Mouse (Mus musculus): ENCODE data around the gene Olfr743.
"Not testable (repeated sequence)": the region's sequence is repeated elsewhere in the genome, so short reads cannot be mapped to it uniquely, and the experiment has no call there.

Olfr743 gene

GRCm38 (mm10) chr14:50521539-50521938, at the start of gene Olfr743:
TSS of gene Olfr743 (plus strand) at chr14:50521839.
- no peak for DNase-seq

GRCm38 (mm10) chr14:50472438-50472837, 49.2 kb upstream of the Olfr743 start, which contains the start of gene Olfr741:
TSS of gene Olfr741 (plus strand) at chr14:50472738.
- no peak for DNase-seq

- no peak for DNase-seq
Measured at GRCm38 (mm10) chr14:50478406-50478805, 43.2 kb upstream of the Olfr743 start.

- DNase-seq, result no peak
Measured at GRCm38 (mm10) chr14:50503300-50503699, 18.3 kb upstream of the Olfr743 start, which contains the start of gene Olfr742. TSS of gene Olfr742 (plus strand) at chr14:50503600.

- DNase-seq, result no peak
Measured at GRCm38 (mm10) chr14:50552734-50553133, 31.1 kb downstream of the Olfr743 start.

GRCm38 (mm10) chr14:50573056-50573455, 51.4 kb downstream of the Olfr743 start:
- not testable (repeated sequence) for DNase-seq

All from thymus, adult 18-20 months (tissue).